Mouse (Mus musculus): ENCODE results near the gene Gm45194.

DNA sequence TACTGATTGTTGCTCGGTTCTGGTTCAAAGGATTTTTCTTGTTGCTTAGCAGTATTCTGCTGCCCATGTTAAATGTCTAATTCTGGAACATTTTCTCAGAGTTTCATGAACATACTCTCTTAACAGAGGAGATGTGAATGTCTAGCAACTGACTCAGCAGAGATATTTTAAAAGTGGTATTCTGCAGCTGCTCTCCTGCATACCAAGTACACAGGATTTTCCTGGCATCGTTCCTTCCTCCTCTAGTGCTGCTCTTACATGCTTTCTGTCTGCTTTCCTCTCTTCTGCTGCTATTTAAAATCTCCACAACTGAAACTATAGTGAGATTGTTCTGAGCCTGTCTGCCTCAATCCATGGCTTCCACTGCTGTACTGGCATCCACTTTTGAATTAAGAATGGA, 364.3 kb downstream of the Gm45194 start:
- TF ChIP-seq CTCF (conservative IDR thresholded peaks at IDR 0.05; ENCODE audit: low read length) (no peak), POU5F1 (IDR thresholded peaks at IDR 0.05; ENCODE audit: borderline replicate concordance, low read length) (no peak)
